9 mouse cellular contexts compared by ENCODE assay signal in the genomic region with DNA sequence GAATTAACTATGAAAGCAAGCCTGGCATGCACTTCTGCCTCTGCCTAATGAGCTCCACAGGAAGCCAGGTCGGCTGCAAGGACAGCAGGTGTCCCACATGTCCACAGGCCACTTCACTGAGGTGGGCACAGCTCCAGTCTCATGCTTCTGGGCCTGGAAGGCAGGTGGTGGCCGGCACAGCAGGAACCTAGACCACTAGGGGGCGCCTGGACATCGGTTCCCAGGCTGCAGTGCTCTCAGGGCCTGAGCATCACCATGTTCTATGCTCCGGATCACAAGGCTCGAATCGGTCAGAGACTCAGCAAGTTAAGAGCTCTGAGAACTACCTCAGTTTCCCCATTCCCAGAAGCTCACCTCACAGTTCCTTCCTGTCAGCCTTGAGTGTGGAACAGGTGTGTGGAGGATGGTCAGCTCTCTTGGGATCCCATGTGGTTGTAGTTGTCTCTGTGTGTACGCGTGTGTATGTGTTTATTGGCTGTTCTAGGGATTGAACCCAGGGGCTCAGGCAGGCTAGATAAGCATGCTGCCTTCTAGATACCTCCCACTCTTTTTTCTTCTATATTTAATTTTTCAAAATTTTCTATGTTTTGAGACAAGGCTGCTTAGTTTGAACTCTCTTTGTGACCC.
DNase-seq lines count a peak whose midpoint lies in the region; ATAC-seq lines count a peak whose summit lies in the region.
"Had no signal": no experiment of that assay in that cellular context is flagged by ENCODE, and none has a peak within 500 bp of the region (broad histone marks: within the 10 kb centered on the region; RNA-seq: fewer than 3 reads in every experiment).

No protein-coding gene starts in this region.

- peak; percentile 77 for DNase-seq in NIH3T3 (ENCODE audit: low read depth)
- peak; percentile 96 for DNase-seq in cerebellum, adult 8-10 months
- peak; percentile 63 to 92 for DNase-seq in frontal cortex, adult 2 months (ENCODE audit: extremely low spot score in 1 of 2, low spot score in 1 of 2)
- DNase-seq in hindbrain, embryonic 14.5 days (ENCODE audit: low spot score): peak; percentile 83
- peak; percentile 73 to 94 for DNase-seq in layer of hippocampus, postnatal 25 days (ENCODE audit: extremely low spot score in 1 of 2, low spot score in 1 of 2)
- peak; percentile 38 for DNase-seq in lung, postnatal 25 days (ENCODE audit: low spot score)
- peak; percentile 89 for DNase-seq in right cerebral cortex, adult 18-20 months
- DNase-seq in urinary bladder, adult 2 months (ENCODE audit: low spot score): peak; percentile 33

- H3K27ac ChIP-seq in hindbrain, embryonic 14.5 days: no peak overlapping the region
- H3K27ac ChIP-seq: liver, embryonic 15.5 days had no signal

- H3K4me1 ChIP-seq in hindbrain, embryonic 14.5 days (replicated peaks; ENCODE audit: control insufficient read depth, insufficient read depth, low read length): 0 out of 2 replicates have a peak, but pooled peaks cover 3% of the 10 kb centered on the region
- H3K4me1 ChIP-seq: liver, embryonic 15.5 days had no signal

- WGBS in hindbrain, embryonic 14.5 days: 33% methylated on average over 9 of the region's 9 CpGs

- no peaks in the 10 kb centered on the region for H3K9me3 ChIP-seq in hindbrain, embryonic 14.5 days (ENCODE audit: control insufficient read depth, low read length)
- H3K9me3 ChIP-seq: liver, embryonic 15.5 days had no signal

- no peak overlapping the region for H3K4me3 ChIP-seq in hindbrain, embryonic 14.5 days (replicated peaks; ENCODE audit: low read length)
- H3K4me3 ChIP-seq: liver, embryonic 15.5 days had no signal

- peak; percentile 86 for ATAC-seq in hindbrain, embryonic 14.5 days (ENCODE audit: low FRiP score)

- no peaks in the 10 kb centered on the region for H3K27me3 ChIP-seq in hindbrain, embryonic 14.5 days (ENCODE audit: control insufficient read depth, insufficient read depth, low read length)
- H3K27me3 ChIP-seq: liver, embryonic 15.5 days had no signal

- H3K36me3 ChIP-seq in hindbrain, embryonic 14.5 days (replicated peaks; ENCODE audit: control insufficient read depth, insufficient read depth): no peaks in the 10 kb centered on the region
- H3K36me3 ChIP-seq: liver, embryonic 15.5 days had no signal

- no peak overlapping the region for H3K4me2 ChIP-seq in hindbrain, embryonic 14.5 days (replicated peaks)
- H3K4me2 ChIP-seq: liver, embryonic 15.5 days had no signal

- no peak overlapping the region for H3K9ac ChIP-seq in hindbrain, embryonic 14.5 days
- H3K9ac ChIP-seq: liver, embryonic 15.5 days had no signal

Comparison
In these comparisons a context has a peak if more than half of its experiments do, and no peak if none do; other contexts are left out.
1. DNase-seq: peak in every context shown above with its lines; median percentile 96 in cerebellum, adult 8-10 months; 89 in right cerebral cortex, adult 18-20 months; 84 in layer of hippocampus, postnatal 25 days; 83 in hindbrain, embryonic 14.5 days; 78 in frontal cortex, adult 2 months; 77 in NIH3T3; 38 in lung, postnatal 25 days; 33 in urinary bladder, adult 2 months.